Mouse (Mus musculus): ENCODE results near the gene A930004D18Rik. TPM values are rescaled to one million over a fixed set of nuclear protein-coding genes. Genes with fewer than 3 reads are reported as not detected.
A peak's percentile ranks its signal among the peaks of the same experiment; 100 is the strongest.

A930004D18Rik gene
- polyA plus RNA-seq, 2 experiments = 8.8 to 13.0 TPM

- peaks cover 29% of the 10 kb centered on the region for H3K4me1 ChIP-seq (ENCODE audit: control insufficient read depth, insufficient read depth, low read length)
- H3K36me3 ChIP-seq (ENCODE audit: control insufficient read depth, insufficient read depth, low read length) = no peaks in the 10 kb centered on the region
- H3K4me3 ChIP-seq (replicated peaks; ENCODE audit: low read length) = no peak overlapping the region
- H3K27me3 ChIP-seq (ENCODE audit: control insufficient read depth, insufficient read depth, low read length) = no peaks in the 10 kb centered on the region
- WGBS = 83% methylated on average over 7 of the region's 7 CpGs
- DNase-seq (ENCODE audit: low spot score) (no peak), ATAC-seq (ENCODE audit: low FRiP score, low read depth) (no peak)
- H3K9ac ChIP-seq (ENCODE audit: low read depth, low read length, severe bottlenecking) = no peak overlapping the region
- no peak for TF ChIP-seq POLR2A (IDR thresholded peaks at IDR 0.05; ENCODE audit: borderline replicate concordance, extremely low read depth, insufficient read depth, insufficient read length)
- H3K27ac ChIP-seq (replicated peaks; ENCODE audit: low read depth, low read length) = no peak overlapping the region
- H3K4me2 ChIP-seq (replicated peaks; ENCODE audit: low read depth, low read length, severe bottlenecking) = no peak overlapping the region
- H3K9me3 ChIP-seq (ENCODE audit: control insufficient read depth, low read length) = no peaks in the 10 kb centered on the region
Measured at GRCm38 (mm10) chr2:18029656-18030055, 7.9 kb downstream of the A930004D18Rik start.

GRCm38 (mm10) chr2:18028140-18029021 is 9.2 kb downstream of the A930004D18Rik start:
- Histone ChIP-seq H3K27me3 (ENCODE audit: control insufficient read depth, insufficient read depth, low read length) (no peaks in the 10 kb centered on the region), H3K9ac (ENCODE audit: low read depth, low read length, severe bottlenecking) (peak overlapping the region; percentile 86), H3K9me3 (ENCODE audit: control insufficient read depth, low read length) (no peaks in the 10 kb centered on the region), H3K36me3 (ENCODE audit: control insufficient read depth, insufficient read depth, low read length) (no peaks in the 10 kb centered on the region), H3K27ac (replicated peaks; ENCODE audit: low read depth, low read length) (peak overlapping the region; percentile 97), H3K4me3 (replicated peaks; ENCODE audit: low read length) (peak overlapping the region; percentile 59), H3K4me1 (ENCODE audit: control insufficient read depth, insufficient read depth, low read length) (peaks cover 27% of the 10 kb centered on the region), H3K4me2 (replicated peaks; ENCODE audit: low read depth, low read length, severe bottlenecking) (peak overlapping the region; percentile 98)
- DNase-seq (ENCODE audit: low spot score) = peak; percentile 91
- TF ChIP-seq POLR2A (IDR thresholded peaks at IDR 0.05; ENCODE audit: borderline replicate concordance, extremely low read depth, insufficient read depth, insufficient read length) = 0 out of 2 replicates have a peak, but pooled peaks have one; percentile 52
- under 1% methylated on average over 52 of the region's 61 CpGs for WGBS
- ATAC-seq (ENCODE audit: low FRiP score, low read depth) = peak; percentile 67

- under 1% methylated on average over 38 of the region's 44 CpGs for WGBS
- peaks cover 27% of the 10 kb centered on the region for H3K4me1 ChIP-seq (ENCODE audit: control insufficient read depth, insufficient read depth, low read length)
- DNase-seq (ENCODE audit: low spot score) (peak; percentile 95), ATAC-seq (ENCODE audit: low FRiP score, low read depth) (peak; percentile 76)
- H3K4me2 ChIP-seq (replicated peaks; ENCODE audit: low read depth, low read length, severe bottlenecking) = peak overlapping the region; percentile 98
- peak overlapping the region; percentile 86 for H3K9ac ChIP-seq (ENCODE audit: low read depth, low read length, severe bottlenecking)
- H3K4me3 ChIP-seq (replicated peaks; ENCODE audit: low read length) = peak overlapping the region; percentile 59
- no peaks in the 10 kb centered on the region for H3K36me3 ChIP-seq (ENCODE audit: control insufficient read depth, insufficient read depth, low read length)
- no peak; the same call in 1 of the 2 replicates for TF ChIP-seq POLR2A (IDR thresholded peaks at IDR 0.05; ENCODE audit: borderline replicate concordance, extremely low read depth, insufficient read depth, insufficient read length)
- H3K27ac ChIP-seq (replicated peaks; ENCODE audit: low read depth, low read length) = peak overlapping the region; percentile 97
- H3K9me3 ChIP-seq (ENCODE audit: control insufficient read depth, low read length) = no peaks in the 10 kb centered on the region
- H3K27me3 ChIP-seq (ENCODE audit: control insufficient read depth, insufficient read depth, low read length) = no peaks in the 10 kb centered on the region
Measured at GRCm38 (mm10) chr2:18027448-18028139, 9.9 kb downstream of the A930004D18Rik start.

GRCm38 (mm10) chr2:18026116-18026947 is 11.2 kb downstream of the A930004D18Rik start:
- H3K4me3 ChIP-seq (replicated peaks; ENCODE audit: low read length) = peak overlapping the region; percentile 59
- H3K4me1 ChIP-seq (ENCODE audit: control insufficient read depth, insufficient read depth, low read length) = peaks cover 16% of the 10 kb centered on the region
- DNase-seq (ENCODE audit: low spot score) = no peak
- peak overlapping the region; percentile 98 for H3K4me2 ChIP-seq (replicated peaks; ENCODE audit: low read depth, low read length, severe bottlenecking)
- no peaks in the 10 kb centered on the region for H3K27me3 ChIP-seq (ENCODE audit: control insufficient read depth, insufficient read depth, low read length)
- no peaks in the 10 kb centered on the region for H3K9me3 ChIP-seq (ENCODE audit: control insufficient read depth, low read length)
- peak overlapping the region; percentile 97 for H3K27ac ChIP-seq (replicated peaks; ENCODE audit: low read depth, low read length)
- under 1% methylated on average over 44 of the region's 44 CpGs for WGBS
- H3K36me3 ChIP-seq (ENCODE audit: control insufficient read depth, insufficient read depth, low read length) = no peaks in the 10 kb centered on the region
- peak overlapping the region; percentile 37 for H3K9ac ChIP-seq (ENCODE audit: low read depth, low read length, severe bottlenecking)
- no peak for TF ChIP-seq POLR2A (IDR thresholded peaks at IDR 0.05; ENCODE audit: borderline replicate concordance, extremely low read depth, insufficient read depth, insufficient read length)
- ATAC-seq (ENCODE audit: low FRiP score, low read depth) = peak; percentile 13; the same call in 1 of the 2 replicates

- Histone ChIP-seq H3K36me3 (ENCODE audit: control insufficient read depth, insufficient read depth, low read length) (no peaks in the 10 kb centered on the region), H3K27ac (replicated peaks; ENCODE audit: low read depth, low read length) (peak overlapping the region; percentile 97), H3K4me1 (ENCODE audit: control insufficient read depth, insufficient read depth, low read length) (peaks cover 10% of the 10 kb centered on the region), H3K4me3 (replicated peaks; ENCODE audit: low read length) (peak overlapping the region; percentile 59), H3K9ac (ENCODE audit: low read depth, low read length, severe bottlenecking) (peak overlapping the region; percentile 37), H3K9me3 (ENCODE audit: control insufficient read depth, low read length) (no peaks in the 10 kb centered on the region), H3K27me3 (ENCODE audit: control insufficient read depth, insufficient read depth, low read length) (no peaks in the 10 kb centered on the region), H3K4me2 (replicated peaks; ENCODE audit: low read depth, low read length, severe bottlenecking) (peak overlapping the region; percentile 98)
- WGBS = 4% methylated on average over 14 of the region's 14 CpGs
- DNase-seq (ENCODE audit: low spot score) (no peak), ATAC-seq (ENCODE audit: low FRiP score, low read depth) (no peak)
- TF ChIP-seq POLR2A (IDR thresholded peaks at IDR 0.05; ENCODE audit: borderline replicate concordance, extremely low read depth, insufficient read depth, insufficient read length) = no peak
Measured at GRCm38 (mm10) chr2:18025781-18026115, 11.8 kb downstream of the A930004D18Rik start.
